ENCODE assay signal across 35 mouse cellular contexts in genomic region chr11:60823771-60824170, GRCm38 (mm10).
"Had no signal": no experiment of that assay in that cellular context is flagged by ENCODE, and none has a peak within 500 bp of the region (broad histone marks: within the 10 kb centered on the region; RNA-seq: fewer than 3 reads in every experiment).

No protein-coding gene starts in this region.

- H3K4me3 ChIP-seq: heart, embryonic 10.5 days; heart, embryonic 12.5 days; heart, embryonic 13.5 days; heart, embryonic 15.5 days; hindbrain, embryonic 10.5 days; hindbrain, embryonic 12.5 days; hindbrain, embryonic 13.5 days; hindbrain, embryonic 15.5 days; intestine, embryonic 15.5 days; kidney, embryonic 15.5 days; layer of hippocampus, adult 2 months had no signal

- H3K4me2 ChIP-seq: heart, embryonic 11.5 days; heart, embryonic 12.5 days; heart, embryonic 13.5 days; heart, embryonic 15.5 days; hindbrain, embryonic 12.5 days; hindbrain, embryonic 13.5 days; hindbrain, embryonic 14.5 days; hindbrain, embryonic 15.5 days; intestine, embryonic 15.5 days; kidney, embryonic 15.5 days had no signal

- H3K9me3 ChIP-seq: heart, embryonic 10.5 days; heart, embryonic 12.5 days; heart, embryonic 13.5 days; heart, embryonic 15.5 days; hindbrain, embryonic 10.5 days; hindbrain, embryonic 12.5 days; hindbrain, embryonic 13.5 days; hindbrain, embryonic 15.5 days; intestine, embryonic 15.5 days; kidney, embryonic 15.5 days had no signal

- ATAC-seq: hindbrain, embryonic 16.5 days; hindbrain, postnatal 0 days; inflammation-experienced regulatory T-cells, adult 6 months; intestine, embryonic 15.5 days; intestine, embryonic 16.5 days; intestine, postnatal 0 days had no signal

- H3K36me3 ChIP-seq: heart, embryonic 10.5 days; heart, embryonic 12.5 days; heart, embryonic 13.5 days; heart, embryonic 15.5 days; hindbrain, embryonic 10.5 days; hindbrain, embryonic 12.5 days; hindbrain, embryonic 13.5 days; hindbrain, embryonic 15.5 days; intestine, embryonic 15.5 days; kidney, embryonic 15.5 days had no signal

- H3K4me1 ChIP-seq: heart, embryonic 10.5 days; heart, embryonic 12.5 days; heart, embryonic 13.5 days; heart, embryonic 15.5 days; hindbrain, embryonic 10.5 days; hindbrain, embryonic 12.5 days; hindbrain, embryonic 13.5 days; hindbrain, embryonic 15.5 days; intestine, embryonic 15.5 days; kidney, embryonic 15.5 days had no signal

- H3K27me3 ChIP-seq: heart, embryonic 12.5 days; heart, embryonic 15.5 days; intestine, embryonic 15.5 days; kidney, embryonic 15.5 days had no signal

- DNase-seq: heart, postnatal 10 days; heart, postnatal 14 days; heart, postnatal 36 days; heart, postnatal 4 days; kidney, adult 11 months; kidney, adult 18-20 months; kidney, adult 2 months; kidney, adult 8-10 months; kidney, adult 9 months; kidney, postnatal 10 days; kidney, postnatal 14 days; kidney, postnatal 25 days; kidney, postnatal 36 days; kidney, postnatal 4 days; layer of hippocampus, adult 9-11 months; layer of hippocampus, postnatal 36 days had no signal

- H3K9ac ChIP-seq: heart, embryonic 12.5 days; heart, embryonic 13.5 days; heart, embryonic 15.5 days; hindbrain, embryonic 12.5 days; hindbrain, embryonic 13.5 days; hindbrain, embryonic 14.5 days; hindbrain, embryonic 15.5 days; intestine, embryonic 15.5 days; kidney, embryonic 15.5 days had no signal

- H3K27ac ChIP-seq: heart, embryonic 10.5 days; heart, embryonic 13.5 days; heart, embryonic 15.5 days; hindbrain, embryonic 10.5 days; hindbrain, embryonic 12.5 days; hindbrain, embryonic 13.5 days; hindbrain, embryonic 14.5 days; hindbrain, embryonic 15.5 days; hindbrain, postnatal 0 days; intestine, embryonic 15.5 days; kidney, embryonic 15.5 days; kidney, postnatal 0 days; layer of hippocampus, adult 2 months had no signal
